Mouse (Mus musculus) heart, adult 2 months (tissue): ENCODE data around the gene Cdk2ap2.

Source experiments
- CTCF ChIP-seq: fragments of 200-600 bp; IDR thresholded peaks from 2 replicates; pipeline ENCODE4 v1.8.1; 2022; ENCODE audit warnings: antibody characterized with exemption, mild to moderate bottlenecking, moderate library complexity
- POLR2A ChIP-seq: fragments of 200-500 bp; IDR thresholded peaks from 2 replicates; pipeline ENCODE4 v1.6.1; 2011; ENCODE audit warnings: mild to moderate bottlenecking, low read depth, low read length, control low read depth; ENCODE audit not compliant: insufficient read depth

DNA sequence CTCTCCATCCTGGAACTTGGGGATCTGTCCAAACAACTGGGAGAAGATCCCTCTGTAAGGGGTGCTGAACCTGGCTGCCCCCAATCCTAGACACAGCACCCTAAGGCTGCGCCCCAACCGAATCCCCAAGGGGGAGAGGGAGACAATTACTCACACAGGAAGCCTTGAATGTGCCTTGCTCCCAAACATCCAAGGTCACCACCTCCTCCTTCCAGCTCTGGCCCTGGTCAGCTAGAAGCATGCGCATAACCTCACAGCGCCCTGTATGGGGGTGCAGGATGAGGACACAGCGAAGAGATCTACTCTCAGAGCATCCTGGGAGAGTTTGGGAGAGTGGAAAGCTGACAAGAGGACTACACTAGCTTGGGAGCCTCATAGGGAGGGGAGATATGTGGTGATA lies 38.4 kb upstream of the Cdk2ap2 start:
- TF ChIP-seq CTCF (no peak), POLR2A (no peak)
